Mouse (Mus musculus) midbrain, embryonic 12.5 days (tissue): ENCODE data around the gene Abca7. TPM values are rescaled to one million over a fixed set of nuclear protein-coding genes. Genes with fewer than 3 reads are reported as not detected.

ENCODE experiments used
- ATAC-seq: fragments of 200-750 bp; cut with Nextera tagmentation; 2 replicates; pipeline ENCODE4 v1.8.0; 2017; ENCODE audit warnings: low read depth, moderate TSS enrichment, moderate library complexity; ENCODE audit not compliant: low FRiP score
- H3K27ac ChIP-seq: fragments of 300-500 bp; sonication (generic); replicated peaks from 2 replicates; pipeline ENCODE4 v1.5.1; 2016; ENCODE audit warnings: mild to moderate bottlenecking
- H3K27me3 ChIP-seq: fragments of 300-500 bp; sonication (generic); 2 replicates; pipeline ENCODE4 v1.6.1; 2016; ENCODE audit warnings: mild to moderate bottlenecking
- H3K36me3 ChIP-seq: fragments of 300-500 bp; sonication (generic); 2 replicates; pipeline ENCODE4 v1.6.1; 2016
- H3K4me1 ChIP-seq: fragments of 300-500 bp; sonication (generic); 2 replicates; pipeline ENCODE4 v1.6.1; 2016
- H3K4me2 ChIP-seq: fragments of 300-500 bp; sonication (generic); replicated peaks from 2 replicates; pipeline ENCODE4 v1.6.1; 2016; ENCODE audit warnings: mild to moderate bottlenecking, moderate library complexity
- H3K4me3 ChIP-seq: fragments of 300-500 bp; sonication (generic); 2 replicates; pipeline ENCODE4 v1.5.1; 2016; ENCODE audit warnings: mild to moderate bottlenecking
- H3K9ac ChIP-seq: fragments of 300-500 bp; sonication (generic); replicated peaks from 2 replicates; pipeline ENCODE4 v1.6.1; 2016; ENCODE audit warnings: mild to moderate bottlenecking, moderate library complexity
- H3K9me3 ChIP-seq: fragments of 300-500 bp; sonication (generic); 2 replicates; pipeline ENCODE4 v1.6.1; 2016; ENCODE audit warnings: mild to moderate bottlenecking
- whole genome bisulfite sequencing: fragments of 180-500 bp; shearing (Covaris S2); methylation state at CpG from one replicate; pipeline ENCODE4 v1.1.7; 2016; 5-methylcytosine and 5-hydroxymethylcytosine counted together
- polyA plus RNA-seq: library from polyadenylated mRNA; unstranded; fragments of >200 nt; fragmentation: Nextera tagmentation; extraction: Ambion mirVana; gene quantifications from 2 replicates; pipeline ENCODE4 v1.2.1, GENCODE M21; 2016

Gene Abca7
- polyA plus RNA-seq, 1 experiment from 2014 or later = 7.6 TPM

- H3K27me3 ChIP-seq = no peaks in the 10 kb centered on the region
- ATAC-seq = 0 out of 2 replicates have a peak, but pooled peaks have one; percentile 1
- H3K9me3 ChIP-seq = no peaks in the 10 kb centered on the region
- H3K27ac ChIP-seq = no peak overlapping the region; the same call in 1 of the 2 replicates
- peak overlapping the region; percentile 83 for H3K9ac ChIP-seq
- WGBS = 11% methylated on average over 10 of the region's 10 CpGs
- H3K4me2 ChIP-seq = peak overlapping the region; percentile 86
- H3K36me3 ChIP-seq = peaks cover 40% of the 10 kb centered on the region
- H3K4me3 ChIP-seq = peak overlapping the region; percentile 99
- peaks cover 11% of the 10 kb centered on the region for H3K4me1 ChIP-seq
Observed at GRCm38 (mm10) chr10:79960671-79961294, 35.5 kb upstream of the Abca7 start.

- peaks cover 68% of the 10 kb centered on the region for H3K36me3 ChIP-seq
Observed at GRCm38 (mm10) chr10:79964727-79965126, 31.6 kb upstream of the Abca7 start.

GRCm38 (mm10) chr10:79965325-79965724 lies 31.0 kb upstream of the Abca7 start:
- no peak for ATAC-seq
- Histone ChIP-seq H3K9me3 (no peaks in the 10 kb centered on the region), H3K27ac (no peak overlapping the region), H3K36me3 (peaks cover 68% of the 10 kb centered on the region), H3K9ac (no peak overlapping the region), H3K4me3 (no peak overlapping the region), H3K27me3 (peaks cover 23% of the 10 kb centered on the region), H3K4me1 (peaks cover 8% of the 10 kb centered on the region), H3K4me2 (no peak overlapping the region)
- WGBS = 91% methylated on average over 5 of the region's 5 CpGs

More at GRCm38 (mm10) chr10:79964727-79965126, 31.6 kb upstream of the Abca7 start:
- Histone ChIP-seq H3K9ac (no peak overlapping the region), H3K4me3 (no peak overlapping the region), H3K9me3 (no peaks in the 10 kb centered on the region), H3K4me2 (no peak overlapping the region), H3K27me3 (peaks cover 17% of the 10 kb centered on the region), H3K27ac (no peak overlapping the region), H3K4me1 (peaks cover 8% of the 10 kb centered on the region)
- 97% methylated on average over 7 of the region's 7 CpGs for WGBS
- no peak for ATAC-seq

- Histone ChIP-seq H3K27ac (no peak overlapping the region), H3K4me1 (peaks cover 9% of the 10 kb centered on the region), H3K4me2 (no peak overlapping the region), H3K9ac (no peak overlapping the region), H3K9me3 (no peaks in the 10 kb centered on the region), H3K4me3 (no peak overlapping the region), H3K36me3 (peaks cover 63% of the 10 kb centered on the region), H3K27me3 (peaks cover 39% of the 10 kb centered on the region)
- no peak for ATAC-seq
- WGBS = 90% methylated on average over 5 of the region's 5 CpGs
Observed at GRCm38 (mm10) chr10:79966886-79967400, 29.4 kb upstream of the Abca7 start.

GRCm38 (mm10) chr10:79968181-79968580 lies 28.1 kb upstream of the Abca7 start:
- WGBS = 96% methylated on average over 1 of the region's 1 CpGs
- Histone ChIP-seq H3K9ac (no peak overlapping the region), H3K27ac (0 out of 2 replicates have a peak overlapping the region, but pooled peaks have one; percentile 6), H3K9me3 (no peaks in the 10 kb centered on the region), H3K4me1 (peaks cover 9% of the 10 kb centered on the region), H3K4me3 (no peak overlapping the region), H3K27me3 (peaks cover 52% of the 10 kb centered on the region), H3K36me3 (peaks cover 51% of the 10 kb centered on the region), H3K4me2 (no peak overlapping the region)
- ATAC-seq = no peak

GRCm38 (mm10) chr10:79969124-79969568 lies 27.1 kb upstream of the Abca7 start:
- Histone ChIP-seq H3K27me3 (peaks cover 59% of the 10 kb centered on the region), H3K4me1 (peaks cover 9% of the 10 kb centered on the region), H3K4me3 (no peak overlapping the region), H3K36me3 (peaks cover 50% of the 10 kb centered on the region), H3K27ac (no peak overlapping the region), H3K4me2 (no peak overlapping the region), H3K9me3 (no peaks in the 10 kb centered on the region), H3K9ac (no peak overlapping the region)
- no peak for ATAC-seq
- WGBS = 17% methylated on average over 3 of the region's 3 CpGs

- Histone ChIP-seq H3K4me2 (peak within 1 kb of the TSS; percentile 47), H3K4me1 (peaks cover 9% of the 10 kb centered on the region), H3K4me3 (peak within 1 kb of the TSS; percentile 32), H3K27ac (no peak within 1 kb of the TSS), H3K36me3 (peaks cover 46% of the 10 kb centered on the region), H3K9me3 (no peaks in the 10 kb centered on the region), H3K9ac (0 out of 2 replicates have a peak within 1 kb of the TSS, but pooled peaks have one; percentile 11), H3K27me3 (peaks cover 59% of the 10 kb centered on the region)
- 7% methylated on average over 45 of the region's 47 CpGs for WGBS
- ATAC-seq = no peak
Observed at GRCm38 (mm10) chr10:79970415-79971182, 25.7 kb upstream of the Abca7 start, which contains the start of gene Grin3b. Gene Grin3b (plus strand): TSS chr10:79970715.

GRCm38 (mm10) chr10:79971183-79971497 lies 25.2 kb upstream of the Abca7 start:
- 0 out of 2 replicates have a peak overlapping the region, but pooled peaks have one; percentile 11 for H3K9ac ChIP-seq
- H3K9me3 ChIP-seq = no peaks in the 10 kb centered on the region
- H3K36me3 ChIP-seq = peaks cover 46% of the 10 kb centered on the region
- no peak overlapping the region for H3K27ac ChIP-seq
- peaks cover 9% of the 10 kb centered on the region for H3K4me1 ChIP-seq
- H3K4me3 ChIP-seq = peak overlapping the region; percentile 32
- peak overlapping the region; percentile 47 for H3K4me2 ChIP-seq
- WGBS = 4% methylated on average over 21 of the region's 21 CpGs
- ATAC-seq = no peak
- H3K27me3 ChIP-seq = peaks cover 59% of the 10 kb centered on the region

GRCm38 (mm10) chr10:79972831-79973230 lies 23.5 kb upstream of the Abca7 start:
- peaks cover 59% of the 10 kb centered on the region for H3K27me3 ChIP-seq
- H3K4me3 ChIP-seq = no peak overlapping the region
- WGBS = 69% methylated on average over 14 of the region's 14 CpGs
- peaks cover 9% of the 10 kb centered on the region for H3K4me1 ChIP-seq
- ATAC-seq = peak; percentile 28; the same call in 1 of the 2 replicates
- no peak overlapping the region for H3K27ac ChIP-seq
- no peaks in the 10 kb centered on the region for H3K9me3 ChIP-seq
- H3K9ac ChIP-seq = no peak overlapping the region
- H3K4me2 ChIP-seq = no peak overlapping the region
- peaks cover 46% of the 10 kb centered on the region for H3K36me3 ChIP-seq

- H3K36me3 ChIP-seq = peaks cover 51% of the 10 kb centered on the region
- H3K9ac ChIP-seq = no peak overlapping the region
- H3K9me3 ChIP-seq = no peaks in the 10 kb centered on the region
- peaks cover 52% of the 10 kb centered on the region for H3K27me3 ChIP-seq
- H3K27ac ChIP-seq = 0 out of 2 replicates have a peak overlapping the region, but pooled peaks have one; percentile 3
- WGBS = 90% methylated on average over 21 of the region's 21 CpGs
- H3K4me3 ChIP-seq = no peak overlapping the region
- H3K4me2 ChIP-seq = no peak overlapping the region
- ATAC-seq = no peak
- H3K4me1 ChIP-seq = peaks cover 9% of the 10 kb centered on the region
Observed at GRCm38 (mm10) chr10:79974087-79974486, 22.2 kb upstream of the Abca7 start.

- 91% methylated on average over 8 of the region's 8 CpGs for WGBS
- Histone ChIP-seq H3K9me3 (no peaks in the 10 kb centered on the region), H3K27ac (0 out of 2 replicates have a peak overlapping the region, but pooled peaks have one; percentile 3), H3K4me2 (no peak overlapping the region), H3K4me1 (peaks cover 9% of the 10 kb centered on the region), H3K36me3 (peaks cover 56% of the 10 kb centered on the region), H3K9ac (no peak overlapping the region), H3K27me3 (peaks cover 46% of the 10 kb centered on the region), H3K4me3 (no peak overlapping the region)
- no peak for ATAC-seq
Observed at GRCm38 (mm10) chr10:79974668-79975067, 21.6 kb upstream of the Abca7 start.
